Mouse (Mus musculus): Measurements from ENCODE around the gene Gm12216. TPM values are rescaled to one million over a fixed set of nuclear protein-coding genes. Genes with fewer than 3 reads are reported as not detected.

The Gm12216 gene
- total RNA-seq, 2 experiments from 2014 or later, result 3.0 to 5.9 TPM

GRCm38 (mm10) chr11:53771001-53771744, 87.9 kb downstream of the Gm12216 start:
- DNase-seq (ENCODE audit: extremely low spot score in 1 of 2, low spot score in 2 of 2), result no peak
- Histone ChIP-seq H3K27ac (no peak overlapping the region), H3K4me3 (peak overlapping the region; percentile 63)
- intact Hi-C loops (cut with DNase I), result no loop called here
- no peak for TF ChIP-seq CTCF (IDR thresholded peaks at IDR 0.05)

GRCm38 (mm10) chr11:53770125-53770791, 88.8 kb downstream of the Gm12216 start:
- DNase-seq (ENCODE audit: extremely low spot score in 1 of 2, low spot score in 2 of 2), result peak; percentile 62 to 68
- intact Hi-C loops (cut with DNase I), result no loop called here
- Histone ChIP-seq H3K27ac (peak overlapping the region; percentile 81), H3K4me3 (peak overlapping the region; percentile 63)
- TF ChIP-seq CTCF (IDR thresholded peaks at IDR 0.05), result no peak; the same call in none of the 2 replicates

GRCm38 (mm10) chr11:53769760-53770124, 89.3 kb downstream of the Gm12216 start, which contains the start of gene Irf1:
Irf1 (plus strand) TSS chr11:53770014.
- H3K4me3 ChIP-seq, result peak within 1 kb of the TSS; percentile 63
- peak within 1 kb of the TSS; percentile 81 for H3K27ac ChIP-seq
- intact Hi-C loops (cut with DNase I), result no loop called here
- TF ChIP-seq CTCF (IDR thresholded peaks at IDR 0.05), result no peak
- DNase-seq (ENCODE audit: extremely low spot score in 1 of 2, low spot score in 2 of 2), result peak; percentile 85

DNA sequence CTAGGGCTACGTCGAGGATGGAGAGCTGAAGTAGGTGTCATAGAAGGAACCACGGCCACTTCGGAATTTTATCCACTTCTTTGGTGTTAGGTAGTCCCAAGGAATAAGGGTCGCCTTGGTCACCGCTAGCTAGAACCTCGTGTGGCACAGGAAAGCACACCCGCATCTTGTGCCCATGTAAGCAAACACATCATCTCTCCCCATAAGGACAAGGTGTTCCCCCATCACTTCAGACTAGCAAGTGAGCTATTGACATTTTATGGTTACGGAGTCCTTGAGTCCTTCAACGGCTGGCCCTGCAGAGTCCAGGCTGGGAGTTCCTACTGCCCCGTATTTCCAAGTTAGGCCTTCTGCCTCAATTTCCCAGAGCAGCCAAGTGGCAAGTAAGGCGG, 89.9 kb downstream of the Gm12216 start:
- no peak for TF ChIP-seq CTCF (IDR thresholded peaks at IDR 0.05)
- intact Hi-C loops (cut with DNase I), result no loop called here
- Histone ChIP-seq H3K27ac (peak overlapping the region; percentile 42), H3K4me3 (peak overlapping the region; percentile 63; the same call in 1 of the 2 replicates)
- no peak for DNase-seq (ENCODE audit: extremely low spot score in 1 of 2, low spot score in 2 of 2)

GRCm38 (mm10) chr11:53768422-53769184, 90.5 kb downstream of the Gm12216 start:
- intact Hi-C loops (cut with DNase I), result no loop called here
- no peak overlapping the region for H3K27ac ChIP-seq
- TF ChIP-seq CTCF (IDR thresholded peaks at IDR 0.05), result no peak
- no peak for DNase-seq (ENCODE audit: extremely low spot score in 1 of 2, low spot score in 2 of 2)
- no peak overlapping the region for H3K4me3 ChIP-seq

GRCm38 (mm10) chr11:53764581-53764980, 94.5 kb downstream of the Gm12216 start:
- intact Hi-C loops (cut with DNase I), result no loop called here
- DNase-seq (ENCODE audit: extremely low spot score in 1 of 2, low spot score in 2 of 2), result no peak
- no peak for TF ChIP-seq CTCF (IDR thresholded peaks at IDR 0.05)
- Histone ChIP-seq H3K4me3 (no peak overlapping the region), H3K27ac (peak overlapping the region; percentile 86)

GRCm38 (mm10) chr11:53763496-53764140, 95.4 kb downstream of the Gm12216 start:
- DNase-seq (ENCODE audit: extremely low spot score in 1 of 2, low spot score in 2 of 2), result peak; percentile 66 to 77
- TF ChIP-seq CTCF (IDR thresholded peaks at IDR 0.05), result peak; percentile 41
- Histone ChIP-seq H3K4me3 (peak overlapping the region; percentile 49), H3K27ac (peak overlapping the region; percentile 86)
- intact Hi-C loops (cut with DNase I), result no loop called here

GRCm38 (mm10) chr11:53762827-53763495, 96.1 kb downstream of the Gm12216 start:
- DNase-seq (ENCODE audit: extremely low spot score in 1 of 2, low spot score in 2 of 2), result peak; percentile 33 to 37
- intact Hi-C loops (cut with DNase I), result no loop called here
- H3K27ac ChIP-seq, result peak overlapping the region; percentile 86
- peak overlapping the region; percentile 49 for H3K4me3 ChIP-seq
- no peak for TF ChIP-seq CTCF (IDR thresholded peaks at IDR 0.05)

GRCm38 (mm10) chr11:53762426-53762825, 96.6 kb downstream of the Gm12216 start:
- DNase-seq (ENCODE audit: extremely low spot score in 1 of 2, low spot score in 2 of 2), result no peak
- Histone ChIP-seq H3K4me3 (peak overlapping the region; percentile 49), H3K27ac (peak overlapping the region; percentile 86; the same call in 1 of the 2 replicates)
- intact Hi-C loops (cut with DNase I), result no loop called here
- TF ChIP-seq CTCF (IDR thresholded peaks at IDR 0.05), result no peak

DNA sequence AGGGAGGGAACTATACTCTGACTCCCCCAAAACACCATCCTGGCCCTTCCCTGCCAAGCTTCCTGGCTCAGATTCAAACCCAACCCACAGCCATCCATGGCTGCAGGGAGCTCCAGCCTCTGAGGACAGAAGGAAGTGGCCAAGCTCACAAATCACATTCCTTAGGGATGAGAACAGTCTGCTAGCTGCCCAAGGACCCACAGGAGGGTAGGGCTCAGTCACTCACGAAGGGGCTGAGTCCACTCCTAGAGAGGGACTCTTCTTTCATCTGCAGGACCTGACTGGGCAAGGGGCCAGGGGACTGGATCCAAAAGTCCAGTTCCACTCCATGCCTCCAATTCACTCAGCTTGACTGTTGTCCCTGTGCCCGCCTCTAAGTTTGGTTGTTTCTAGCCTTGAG, 97.2 kb downstream of the Gm12216 start:
- no peak for DNase-seq (ENCODE audit: extremely low spot score in 1 of 2, low spot score in 2 of 2)
- no peak for TF ChIP-seq CTCF (IDR thresholded peaks at IDR 0.05)
- H3K27ac ChIP-seq, result peak overlapping the region; percentile 86; the same call in 1 of the 2 replicates
- intact Hi-C loops (cut with DNase I), result no loop called here
- no peak overlapping the region for H3K4me3 ChIP-seq

DNA sequence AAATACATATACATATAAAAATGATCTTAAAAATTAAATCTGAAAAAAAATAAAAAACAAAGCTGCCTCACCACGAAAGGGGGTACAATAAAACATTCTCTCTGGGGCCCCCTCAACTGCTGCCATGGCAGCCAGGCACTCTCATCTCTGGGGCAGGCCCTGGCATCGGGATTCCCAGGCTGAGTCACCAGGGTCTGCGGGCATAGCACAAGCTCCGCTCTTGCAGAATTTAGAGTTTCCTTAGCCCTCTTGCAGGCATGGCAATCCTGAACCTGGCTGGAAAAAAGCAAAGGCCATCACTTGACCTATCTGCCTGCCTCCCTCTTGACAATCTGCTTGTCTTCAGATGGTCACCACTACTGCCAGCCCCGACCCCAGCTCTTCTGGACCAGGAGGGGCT, 97.8 kb downstream of the Gm12216 start:
- DNase-seq (ENCODE audit: extremely low spot score in 1 of 2, low spot score in 2 of 2), result no peak
- intact Hi-C loops (cut with DNase I), result no loop called here
- no peak overlapping the region for H3K27ac ChIP-seq
- no peak overlapping the region for H3K4me3 ChIP-seq
- no peak for TF ChIP-seq CTCF (IDR thresholded peaks at IDR 0.05)
